ENCODE assay signal across 16 mouse cellular contexts in the genomic region with DNA sequence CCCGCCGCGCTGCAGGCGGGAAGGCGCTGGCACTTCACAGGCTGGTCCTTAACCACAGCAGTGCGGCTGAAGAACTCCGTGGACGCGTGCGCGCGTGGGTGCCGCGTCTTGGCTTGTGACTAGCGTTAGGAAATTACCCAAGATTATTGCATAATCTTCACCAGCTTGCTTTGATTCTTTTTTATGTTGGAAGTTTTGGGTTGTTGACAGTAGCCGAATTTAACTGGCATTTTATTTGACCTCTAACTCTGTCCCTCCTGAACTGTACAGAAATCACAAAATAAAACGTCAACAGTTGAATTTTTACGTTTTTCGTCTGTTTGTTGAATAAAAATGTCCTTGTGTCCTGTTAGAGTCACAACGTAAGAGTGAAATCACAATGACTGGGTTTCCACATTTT. TPM values are rescaled to one million over a fixed set of nuclear protein-coding genes. Genes with fewer than 3 reads are reported as not detected.
DNase-seq lines count a peak whose midpoint lies in the region; ATAC-seq and TF ChIP-seq lines count a peak whose summit lies in the region.
"Had no signal": no experiment of that assay in that cellular context is flagged by ENCODE, and none has a peak within 500 bp of the region (broad histone marks: within the 10 kb centered on the region; RNA-seq: fewer than 3 reads in every experiment).

No protein-coding gene starts in this region.

- no peak for TF ChIP-seq CTCF in intestine, postnatal 0 days (IDR thresholded peaks at IDR 0.05; ENCODE audit: low read depth)

- peaks cover 20% of the 10 kb centered on the region for H3K4me1 ChIP-seq in hindbrain, embryonic 15.5 days (replicated peaks)
- H3K4me1 ChIP-seq in hindbrain, embryonic 11.5 days (replicated peaks; ENCODE audit: control insufficient read depth, insufficient read depth, low read length) = peaks cover 4% of the 10 kb centered on the region; the same call in 1 of the 2 replicates
- peaks cover 28% of the 10 kb centered on the region for H3K4me1 ChIP-seq in forebrain, embryonic 15.5 days
- 0 out of 2 replicates have a peak, but pooled peaks cover 3% of the 10 kb centered on the region for H3K4me1 ChIP-seq in intestine, postnatal 0 days (replicated peaks; ENCODE audit: control insufficient read depth, insufficient read depth, low read length)
- peaks cover 19% of the 10 kb centered on the region for H3K4me1 ChIP-seq in kidney, embryonic 16.5 days (ENCODE audit: insufficient read depth, low read length)

- ATAC-seq in hindbrain, embryonic 15.5 days (ENCODE audit: low FRiP score, low read depth) = no peak
- no peak for ATAC-seq in hindbrain, embryonic 11.5 days (ENCODE audit: low FRiP score)
- ATAC-seq in forebrain, embryonic 15.5 days (replicated peaks) = no peak
- ATAC-seq in intestine, postnatal 0 days = no peak
- no peak for ATAC-seq in kidney, embryonic 16.5 days (ENCODE audit: low FRiP score, low TSS enrichment)

- no peak overlapping the region for H3K9ac ChIP-seq in hindbrain, embryonic 15.5 days
- no peak overlapping the region for H3K9ac ChIP-seq in hindbrain, embryonic 11.5 days (ENCODE audit: low read depth, low read length)
- no peak overlapping the region for H3K9ac ChIP-seq in forebrain, embryonic 15.5 days (replicated peaks)
- no peak overlapping the region for H3K9ac ChIP-seq in intestine, postnatal 0 days (ENCODE audit: low read depth, low read length)
- no peak overlapping the region for H3K9ac ChIP-seq in kidney, embryonic 16.5 days (replicated peaks; ENCODE audit: low read length)
- H3K9ac ChIP-seq: neural tube, embryonic 12.5 days had no signal

- no peak for DNase-seq in hindbrain, embryonic 11.5 days (ENCODE audit: low spot score)
- peak; percentile 40 to 46 for DNase-seq in right cerebral cortex, postnatal 10 days (ENCODE audit: low spot score in 2 of 2)
- no peak for DNase-seq in right cerebral cortex, adult 18-20 months
- DNase-seq in cerebellum, postnatal 14 days = no peak
- DNase-seq: B cell, adult 2 months; gastrocnemius, postnatal 36 days; kidney, postnatal 36 days had no signal

- H3K9me3 ChIP-seq in hindbrain, embryonic 15.5 days = no peaks in the 10 kb centered on the region
- H3K9me3 ChIP-seq in hindbrain, embryonic 11.5 days (ENCODE audit: control insufficient read depth, low read length) = no peaks in the 10 kb centered on the region
- no peaks in the 10 kb centered on the region for H3K9me3 ChIP-seq in forebrain, embryonic 15.5 days
- no peaks in the 10 kb centered on the region for H3K9me3 ChIP-seq in intestine, postnatal 0 days (ENCODE audit: control insufficient read depth)
- no peaks in the 10 kb centered on the region for H3K9me3 ChIP-seq in kidney, embryonic 16.5 days (ENCODE audit: low read length)
- H3K9me3 ChIP-seq: megakaryocyte, embryonic 14.5 days; neural tube, embryonic 12.5 days had no signal

- no peaks in the 10 kb centered on the region for H3K36me3 ChIP-seq in hindbrain, embryonic 15.5 days
- no peaks in the 10 kb centered on the region for H3K36me3 ChIP-seq in hindbrain, embryonic 11.5 days (ENCODE audit: control insufficient read depth, insufficient read depth, low read length)
- H3K36me3 ChIP-seq in forebrain, embryonic 15.5 days = no peaks in the 10 kb centered on the region
- H3K36me3 ChIP-seq in intestine, postnatal 0 days (ENCODE audit: control insufficient read depth, insufficient read depth) = no peaks in the 10 kb centered on the region
- no peaks in the 10 kb centered on the region for H3K36me3 ChIP-seq in kidney, embryonic 16.5 days (ENCODE audit: insufficient read depth, low read length)
- H3K36me3 ChIP-seq: neural tube, embryonic 12.5 days had no signal

- H3K4me3 ChIP-seq in hindbrain, embryonic 15.5 days = peak overlapping the region; percentile 42
- H3K4me3 ChIP-seq in hindbrain, embryonic 11.5 days (ENCODE audit: low read depth, low read length) = no peak overlapping the region
- H3K4me3 ChIP-seq in forebrain, embryonic 15.5 days = peak overlapping the region; percentile 16; the same call in 1 of the 2 replicates
- H3K4me3 ChIP-seq in intestine, postnatal 0 days (ENCODE audit: low read depth, low read length) = no peak overlapping the region
- no peak overlapping the region for H3K4me3 ChIP-seq in kidney, embryonic 16.5 days (ENCODE audit: low read length)
- H3K4me3 ChIP-seq: megakaryocyte, embryonic 14.5 days; neural tube, embryonic 12.5 days had no signal

- peaks cover 100% of the 10 kb centered on the region for H3K27me3 ChIP-seq in hindbrain, embryonic 15.5 days
- peaks cover 94% of the 10 kb centered on the region for H3K27me3 ChIP-seq in hindbrain, embryonic 11.5 days (ENCODE audit: control insufficient read depth, insufficient read depth, low read length)
- H3K27me3 ChIP-seq in forebrain, embryonic 15.5 days = peaks cover 98% of the 10 kb centered on the region
- peaks cover 81% of the 10 kb centered on the region for H3K27me3 ChIP-seq in intestine, postnatal 0 days (replicated peaks; ENCODE audit: control insufficient read depth, insufficient read depth, low read length)
- H3K27me3 ChIP-seq in kidney, embryonic 16.5 days (ENCODE audit: insufficient read depth, low read length) = peaks cover 99% of the 10 kb centered on the region

- 3% methylated on average over 20 of the region's 20 CpGs for WGBS in hindbrain, embryonic 15.5 days
- 3% methylated on average over 20 of the region's 20 CpGs for WGBS in hindbrain, embryonic 11.5 days
- 2% methylated on average over 20 of the region's 20 CpGs for WGBS in forebrain, embryonic 15.5 days
- 6% methylated on average over 20 of the region's 20 CpGs for WGBS in intestine, postnatal 0 days
- WGBS in kidney, embryonic 16.5 days = 3% methylated on average over 20 of the region's 20 CpGs

- peak overlapping the region; percentile 74 for H3K4me2 ChIP-seq in hindbrain, embryonic 15.5 days
- no peak overlapping the region for H3K4me2 ChIP-seq in hindbrain, embryonic 11.5 days (replicated peaks; ENCODE audit: low read depth, low read length)
- 0 out of 2 replicates have a peak overlapping the region, but pooled peaks have one; percentile 84 for H3K4me2 ChIP-seq in forebrain, embryonic 15.5 days (replicated peaks)
- H3K4me2 ChIP-seq in intestine, postnatal 0 days (replicated peaks; ENCODE audit: low read depth) = no peak overlapping the region
- H3K4me2 ChIP-seq in kidney, embryonic 16.5 days (replicated peaks; ENCODE audit: low read depth, low read length) = no peak overlapping the region
- H3K4me2 ChIP-seq: neural tube, embryonic 12.5 days had no signal

- peak overlapping the region; percentile 52; the same call in 1 of the 2 replicates for H3K27ac ChIP-seq in hindbrain, embryonic 15.5 days (replicated peaks)
- no peak overlapping the region for H3K27ac ChIP-seq in hindbrain, embryonic 11.5 days (ENCODE audit: low read depth, low read length)
- no peak overlapping the region for H3K27ac ChIP-seq in forebrain, embryonic 15.5 days (replicated peaks)
- no peak overlapping the region for H3K27ac ChIP-seq in intestine, postnatal 0 days (ENCODE audit: low read depth, low read length)
- no peak overlapping the region for H3K27ac ChIP-seq in kidney, embryonic 16.5 days (ENCODE audit: low read length)
- H3K27ac ChIP-seq: neural tube, embryonic 12.5 days had no signal

RNA-seq across cellular contexts. Expression of a gene that starts 2.1 kb away (rescaled TPM):
- 121 and 136 TPM in 2 replicates for polyA plus RNA-seq in hindbrain, embryonic 15.5 days (2015; fragmentation: Nextera tagmentation; extraction: Ambion mirVana)
- polyA plus RNA-seq in hindbrain, embryonic 11.5 days (2014; fragmentation: Nextera tagmentation; extraction: Ambion mirVana) = 0.40 and 0.84 TPM in 2 replicates
- polyA plus RNA-seq in forebrain, embryonic 15.5 days (2015; fragmentation: Nextera tagmentation; extraction: Ambion mirVana) = 29.6 and 33.4 TPM in 2 replicates
- not detected in 2 replicates for polyA plus RNA-seq in intestine, postnatal 0 days (2015; fragmentation: Nextera tagmentation; extraction: Ambion mirVana)
- 0.14 TPM in 1 of 2 replicates, not detected in the other for polyA plus RNA-seq in kidney, embryonic 16.5 days (2015; fragmentation: Nextera tagmentation; extraction: Ambion mirVana)
- polyA plus RNA-seq: heart, embryonic 14.5 days had no signal

RNA-seq across cellular contexts. Expression of a gene that starts 46.4 kb away (rescaled TPM):
- polyA plus RNA-seq in hindbrain, embryonic 15.5 days (2015; fragmentation: Nextera tagmentation; extraction: Ambion mirVana) = 15.6 and 16.2 TPM in 2 replicates
- 0.76 and 1.2 TPM in 2 replicates for polyA plus RNA-seq in hindbrain, embryonic 11.5 days (2014; fragmentation: Nextera tagmentation; extraction: Ambion mirVana)
- polyA plus RNA-seq in forebrain, embryonic 15.5 days (2015; fragmentation: Nextera tagmentation; extraction: Ambion mirVana) = 7.1 and 8.6 TPM in 2 replicates
- polyA plus RNA-seq in intestine, postnatal 0 days (2015; fragmentation: Nextera tagmentation; extraction: Ambion mirVana) = not detected in 2 replicates
- not detected in 2 replicates for polyA plus RNA-seq in kidney, embryonic 16.5 days (2015; fragmentation: Nextera tagmentation; extraction: Ambion mirVana)
- polyA plus RNA-seq: heart, embryonic 14.5 days; intestine, embryonic 14.5 days; liver, embryonic 16.5 days had no signal

Comparison
In these comparisons a context has a peak if more than half of its experiments do, and no peak if none do; other contexts are left out.
1. H3K4me2 ChIP-seq: peak in hindbrain, embryonic 15.5 days (single experiment) and forebrain, embryonic 15.5 days (single experiment); none in hindbrain, embryonic 11.5 days (single experiment), intestine, postnatal 0 days (single experiment) and kidney, embryonic 16.5 days (single experiment).
2. H3K4me3 ChIP-seq: peak in hindbrain, embryonic 15.5 days (single experiment) and forebrain, embryonic 15.5 days (single experiment); none in hindbrain, embryonic 11.5 days (single experiment), intestine, postnatal 0 days (single experiment) and kidney, embryonic 16.5 days (single experiment).
3. DNase-seq: peak in right cerebral cortex, postnatal 10 days (2 of 2); none in hindbrain, embryonic 11.5 days (single experiment), right cerebral cortex, adult 18-20 months (single experiment) and cerebellum, postnatal 14 days (0 of 2).
4. RNA of a gene that starts 2.1 kb away (polyA plus RNA-seq): 121 to 136 TPM in hindbrain, embryonic 15.5 days and 29.6 to 33.4 TPM in forebrain, embryonic 15.5 days; 0.40 to 0.84 TPM in hindbrain, embryonic 11.5 days, 0.14 TPM in kidney, embryonic 16.5 days and not detected in intestine, postnatal 0 days; every median in the first group is over 10 times any median in the second.